Comparison of ENCODE assay signal across 10 mouse cellular contexts in genomic region chr9:29943209-29944070, GRCm38 (mm10). TPM values are rescaled to one million over a fixed set of nuclear protein-coding genes. Genes with fewer than 3 reads are reported as not detected.
A peak's percentile ranks its signal among the peaks of the same experiment; 100 is the strongest.
DNase-seq lines count a peak whose midpoint lies in the region; ATAC-seq and TF ChIP-seq lines count a peak whose summit lies in the region.
"Had no signal": no experiment of that assay in that cellular context is flagged by ENCODE, and none has a peak within 500 bp of the region (broad histone marks: within the 10 kb centered on the region; RNA-seq: fewer than 3 reads in every experiment).

No protein-coding gene starts in this region.

- peak overlapping the region; percentile 21; the same call in 1 of the 2 replicates for H3K4me2 ChIP-seq in embryonic facial prominence, embryonic 11.5 days (ENCODE audit: low read depth, low read length)
- peak overlapping the region; percentile 21 for H3K4me2 ChIP-seq in forebrain, postnatal 0 days (ENCODE audit: low read depth)
- H3K4me2 ChIP-seq: liver, embryonic 15.5 days had no signal

- H3K27ac ChIP-seq in kidney, adult 2 months (ENCODE audit: insufficient read depth, low read depth, low read length) = no peak overlapping the region
- H3K27ac ChIP-seq in embryonic facial prominence, embryonic 11.5 days (replicated peaks; ENCODE audit: low read depth, low read length) = no peak overlapping the region
- peak overlapping the region; percentile 16; the same call in 1 of the 2 replicates for H3K27ac ChIP-seq in forebrain, postnatal 0 days (ENCODE audit: low read depth, low read length)
- H3K27ac ChIP-seq: liver, embryonic 15.5 days had no signal

- no peak for ATAC-seq in embryonic facial prominence, embryonic 11.5 days (replicated peaks; ENCODE audit: insufficient number of reproducible peaks, low FRiP score, low TSS enrichment, low read depth)
- peak; percentile 72 for ATAC-seq in forebrain, postnatal 0 days

- DNase-seq in kidney, adult 2 months = peak; percentile 12
- no peak for DNase-seq in kidney, postnatal 14 days
- DNase-seq in embryonic facial prominence, embryonic 11.5 days (ENCODE audit: low spot score) = peak; percentile 25
- peak; percentile 56 for DNase-seq in forebrain, postnatal 0 days
- DNase-seq in lung, postnatal 10 days = peak; percentile 5
- DNase-seq in urinary bladder, adult 2 months (ENCODE audit: low spot score) = no peak
- no peak for DNase-seq in left cerebral cortex, postnatal 14 days (ENCODE audit: low spot score in 2 of 2)
- DNase-seq in layer of hippocampus, adult 18-20 months (ENCODE audit: low spot score in 2 of 2) = no peak
- DNase-seq: gastrocnemius, postnatal 36 days had no signal

- no peak overlapping the region for H3K4me3 ChIP-seq in kidney, adult 2 months (ENCODE audit: insufficient read depth, low read depth, low read length)
- H3K4me3 ChIP-seq in embryonic facial prominence, embryonic 11.5 days (ENCODE audit: low read depth, low read length) = no peak overlapping the region
- H3K4me3 ChIP-seq in forebrain, postnatal 0 days (ENCODE audit: low read depth, low read length) = no peak overlapping the region; the same call in 1 of the 2 replicates
- H3K4me3 ChIP-seq: liver, embryonic 15.5 days had no signal

- no peaks in the 10 kb centered on the region for H3K4me1 ChIP-seq in kidney, adult 2 months (ENCODE audit: control insufficient read depth, insufficient read depth, low read length)
- no peaks in the 10 kb centered on the region for H3K4me1 ChIP-seq in embryonic facial prominence, embryonic 11.5 days (ENCODE audit: control insufficient read depth, insufficient read depth, low read length)
- H3K4me1 ChIP-seq in forebrain, postnatal 0 days (ENCODE audit: insufficient read depth) = peaks cover 7% of the 10 kb centered on the region; the same call in 1 of the 2 replicates
- H3K4me1 ChIP-seq: liver, embryonic 15.5 days had no signal

- 0 out of 2 replicates have a peak overlapping the region, but pooled peaks have one; percentile 23 for H3K9ac ChIP-seq in embryonic facial prominence, embryonic 11.5 days (replicated peaks; ENCODE audit: low read length)
- no peak overlapping the region for H3K9ac ChIP-seq in forebrain, postnatal 0 days
- H3K9ac ChIP-seq: liver, embryonic 15.5 days had no signal

- no peak for TF ChIP-seq CTCF in kidney, adult 2 months (conservative IDR thresholded peaks at IDR 0.05; ENCODE audit: insufficient read depth, insufficient read length, low read depth, low read length)
- TF ChIP-seq CTCF in forebrain, postnatal 0 days (IDR thresholded peaks at IDR 0.05; ENCODE audit: low read depth) = no peak

- no peaks in the 10 kb centered on the region for H3K36me3 ChIP-seq in kidney, adult 2 months (ENCODE audit: control insufficient read depth, insufficient read depth, low read length)
- H3K36me3 ChIP-seq in embryonic facial prominence, embryonic 11.5 days (replicated peaks; ENCODE audit: control insufficient read depth, insufficient read depth, low read depth, low read length) = no peaks in the 10 kb centered on the region
- no peaks in the 10 kb centered on the region for H3K36me3 ChIP-seq in forebrain, postnatal 0 days (ENCODE audit: insufficient read depth)
- H3K36me3 ChIP-seq: liver, embryonic 15.5 days had no signal

- TF ChIP-seq POLR2A in kidney, adult 2 months (IDR thresholded peaks at IDR 0.05; ENCODE audit: low read depth, low read length) = no peak

- intact Hi-C loops in left cerebral cortex, postnatal 14 days (cut with DNase I) = no loop called here

- H3K27me3 ChIP-seq in kidney, adult 2 months (replicated peaks; ENCODE audit: control insufficient read depth, insufficient read depth, low read length) = no peaks in the 10 kb centered on the region
- H3K27me3 ChIP-seq in embryonic facial prominence, embryonic 11.5 days (ENCODE audit: control insufficient read depth, insufficient read depth, low read length) = no peaks in the 10 kb centered on the region
- H3K27me3 ChIP-seq in forebrain, postnatal 0 days (ENCODE audit: insufficient read depth, low read length) = no peaks in the 10 kb centered on the region
- H3K27me3 ChIP-seq: liver, embryonic 15.5 days had no signal

- H3K9me3 ChIP-seq in embryonic facial prominence, embryonic 11.5 days (replicated peaks; ENCODE audit: control insufficient read depth, low read length) = no peaks in the 10 kb centered on the region
- H3K9me3 ChIP-seq in forebrain, postnatal 0 days (ENCODE audit: low read length) = no peaks in the 10 kb centered on the region
- H3K9me3 ChIP-seq: liver, embryonic 15.5 days had no signal

- WGBS in kidney, adult 2 months = 28% methylated on average over 20 of the region's 20 CpGs
- 16% methylated on average over 20 of the region's 20 CpGs for WGBS in embryonic facial prominence, embryonic 11.5 days
- 14% methylated on average over 20 of the region's 20 CpGs for WGBS in forebrain, postnatal 0 days

RNA-seq across cellular contexts. Expression of gene Ntm, which starts 19.5 kb away (rescaled TPM):
- polyA plus RNA-seq in kidney, adult 2 months (2012; rRNA removed) = 0.74 and 1.1 TPM in 2 replicates
- polyA plus RNA-seq in embryonic facial prominence, embryonic 11.5 days (2014; fragmentation: Nextera tagmentation; extraction: Ambion mirVana) = 11.2 and 11.5 TPM in 2 replicates
- 140 and 162 TPM in 2 replicates for total RNA-seq in forebrain, postnatal 0 days (2014; rRNA removed)
- 155 and 235 TPM in 2 replicates for polyA plus RNA-seq in forebrain, postnatal 0 days (2015; fragmentation: Nextera tagmentation; extraction: Ambion mirVana)
- 2.5 and 2.8 TPM in 2 replicates for polyA plus RNA-seq in urinary bladder, adult 2 months (2012; rRNA removed)
- 100 to 1,000 TPM; 351 to 370 TPM for total RNA-seq in left cerebral cortex, postnatal 14 days (2021)
- total RNA-seq in layer of hippocampus, adult 18-20 months (2021) = 100 to 1,000 TPM; 146 to 152 TPM

Comparison
In these comparisons a context has a peak if more than half of its experiments do, and no peak if none do; other contexts are left out.
1. DNase-seq: peak in kidney, adult 2 months (single experiment), embryonic facial prominence, embryonic 11.5 days (single experiment), forebrain, postnatal 0 days (single experiment) and lung, postnatal 10 days (single experiment); none in kidney, postnatal 14 days (single experiment), urinary bladder, adult 2 months (single experiment), left cerebral cortex, postnatal 14 days (0 of 2) and layer of hippocampus, adult 18-20 months (0 of 2).
2. RNA of gene Ntm, which starts 19.5 kb away (polyA plus RNA-seq): 155 to 235 TPM in forebrain, postnatal 0 days; 11.2 to 11.5 TPM in embryonic facial prominence, embryonic 11.5 days, 2.5 to 2.8 TPM in urinary bladder, adult 2 months and 0.74 to 1.1 TPM in kidney, adult 2 months; every median in the first group is over 10 times any median in the second.